Mouse (Mus musculus) testis, adult 2 months (tissue): ENCODE data around the gene Parp8.

ENCODE experiments used
- CTCF ChIP-seq: fragments of 200-500 bp; IDR thresholded peaks from 2 replicates; pipeline ENCODE4 v1.5.1; 2012; ENCODE audit warnings: low read depth, mild to moderate bottlenecking, inconsistent platforms, low read length, moderate library complexity; ENCODE audit not compliant: control insufficient read depth, insufficient read depth, insufficient replicate concordance
- POLR2A ChIP-seq: fragments of 200-500 bp; IDR thresholded peaks from 2 replicates; pipeline ENCODE4 v1.6.1; 2012; ENCODE audit warnings: low read depth, mild to moderate bottlenecking, inconsistent platforms, low read length, moderate library complexity; ENCODE audit not compliant: control insufficient read depth

DNA sequence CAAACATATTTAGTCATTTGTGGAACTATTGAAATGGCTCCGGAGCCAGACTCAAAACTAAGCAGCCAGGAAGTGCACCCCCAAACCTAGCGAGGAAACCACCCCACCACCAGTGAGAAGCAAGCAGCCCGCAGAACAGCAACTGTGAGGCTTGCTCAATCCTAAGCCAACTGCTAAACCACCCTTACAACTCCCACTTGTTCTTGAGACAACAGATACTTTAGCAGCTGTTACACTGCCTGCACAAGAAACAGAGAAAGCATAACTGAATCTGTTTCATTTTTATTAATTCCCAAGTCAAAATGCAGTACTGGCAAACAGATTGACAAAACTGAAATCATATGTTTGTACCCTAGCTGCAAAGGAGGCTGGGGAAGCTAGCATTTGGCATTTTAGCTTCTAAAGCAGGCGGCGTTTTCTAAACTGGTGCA, 23.2 kb upstream of the Parp8 start:
- TF ChIP-seq CTCF (no peak), POLR2A (no peak)
